Mouse (Mus musculus) mesoderm, embryonic 11.5 days (tissue): ENCODE measurements around the gene Gm20517.

Experiments
- DNase-seq: peaks from one replicate; pipeline ENCODE4 v3.0.0-alpha.2; 2012; ENCODE audit warnings: low read depth, low spot score

Gene Gm20517

GRCm38 (mm10) chr17:47610849-47611660, at the start of gene Gm20517, which contains the start of the genes Bysl and Med20:
TSS of gene Gm20517 (plus strand) at chr17:47611589.
TSS of gene Bysl (minus strand) at chr17:47611492.
TSS of gene Med20 (plus strand) at chr17:47611582.
- peak; percentile 96 for DNase-seq

DNA sequence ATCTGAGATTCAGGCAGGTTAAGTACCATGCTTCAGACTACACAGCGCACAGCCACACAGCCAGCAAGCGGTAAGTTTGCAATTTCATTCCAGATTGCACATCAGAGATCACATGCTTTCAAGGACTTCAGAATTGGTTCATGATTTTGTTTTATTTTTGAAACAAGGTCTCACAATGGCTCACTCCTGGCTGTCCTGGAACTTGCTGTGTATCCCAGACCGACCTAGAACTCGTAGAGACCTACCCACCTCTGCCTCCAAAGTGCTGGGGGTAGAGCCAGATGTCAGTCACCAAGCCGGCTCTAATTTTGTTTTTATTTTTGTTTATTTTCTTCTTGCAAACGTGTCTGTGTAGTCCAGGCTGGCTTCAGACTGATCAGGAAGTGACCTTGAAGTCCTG, 48.5 kb upstream of the Gm20517 start:
- no peak for DNase-seq

DNA sequence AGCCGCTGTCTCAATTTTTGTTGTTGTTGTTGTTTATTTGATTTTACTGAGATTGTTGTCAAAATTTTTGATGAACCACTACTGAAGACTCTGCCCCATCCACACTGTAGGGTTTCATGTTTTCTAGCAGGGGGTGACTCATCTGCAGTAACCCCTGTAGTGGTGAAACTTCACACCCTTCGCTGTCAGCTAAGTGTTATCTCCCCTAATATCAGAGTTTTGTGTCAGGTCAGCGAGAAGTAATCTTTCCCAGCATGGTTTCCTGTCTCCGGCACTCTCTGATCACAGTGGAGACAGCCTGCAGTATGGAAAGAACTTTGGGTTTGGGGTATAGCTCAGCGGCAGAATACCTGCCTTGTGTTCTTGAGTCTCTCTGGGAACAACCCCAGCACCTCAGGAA, 46.8 kb upstream of the Gm20517 start:
- DNase-seq: no peak

DNA sequence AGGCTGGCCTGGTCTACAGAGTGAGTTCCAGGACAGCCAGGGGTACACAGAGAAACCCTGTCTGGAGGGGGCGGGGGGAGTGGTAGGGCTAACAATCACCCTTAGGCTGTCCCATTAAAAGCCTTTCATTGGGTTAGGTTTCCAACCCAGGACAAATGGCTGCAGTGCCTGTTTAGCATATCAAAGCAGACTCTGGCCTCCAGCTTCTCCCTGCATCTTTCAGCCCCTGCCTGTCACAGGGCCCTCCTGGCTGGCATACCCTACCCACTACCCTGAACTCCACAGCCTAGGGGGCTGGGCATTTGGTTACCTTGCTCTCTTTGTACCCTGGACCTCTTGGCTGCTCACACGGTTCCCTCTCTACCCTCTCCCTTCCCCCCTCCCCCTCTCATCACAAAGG, 45.3 kb upstream of the Gm20517 start:
- DNase-seq: no peak

GRCm38 (mm10) chr17:47567271-47567670, 44.1 kb upstream of the Gm20517 start:
- no peak for DNase-seq

DNA sequence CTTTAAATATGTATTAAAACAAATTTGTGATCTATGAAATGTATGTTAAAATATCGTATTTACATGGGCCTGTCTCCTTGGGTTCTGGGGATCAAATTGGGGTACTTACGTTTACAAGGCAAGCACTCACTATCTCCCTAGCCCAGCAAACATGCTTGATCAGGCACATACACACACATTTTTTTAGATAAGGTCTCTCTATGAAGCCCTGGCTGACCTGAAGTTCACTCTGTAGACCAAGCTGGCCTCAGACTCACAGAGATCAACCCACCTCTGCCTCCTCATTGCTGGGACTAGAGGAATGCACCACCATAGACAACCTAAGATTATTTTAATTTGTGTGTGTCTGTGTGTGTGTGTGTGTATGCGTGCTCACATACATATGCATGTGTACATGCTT, 43.0 kb upstream of the Gm20517 start:
- no peak for DNase-seq

DNA sequence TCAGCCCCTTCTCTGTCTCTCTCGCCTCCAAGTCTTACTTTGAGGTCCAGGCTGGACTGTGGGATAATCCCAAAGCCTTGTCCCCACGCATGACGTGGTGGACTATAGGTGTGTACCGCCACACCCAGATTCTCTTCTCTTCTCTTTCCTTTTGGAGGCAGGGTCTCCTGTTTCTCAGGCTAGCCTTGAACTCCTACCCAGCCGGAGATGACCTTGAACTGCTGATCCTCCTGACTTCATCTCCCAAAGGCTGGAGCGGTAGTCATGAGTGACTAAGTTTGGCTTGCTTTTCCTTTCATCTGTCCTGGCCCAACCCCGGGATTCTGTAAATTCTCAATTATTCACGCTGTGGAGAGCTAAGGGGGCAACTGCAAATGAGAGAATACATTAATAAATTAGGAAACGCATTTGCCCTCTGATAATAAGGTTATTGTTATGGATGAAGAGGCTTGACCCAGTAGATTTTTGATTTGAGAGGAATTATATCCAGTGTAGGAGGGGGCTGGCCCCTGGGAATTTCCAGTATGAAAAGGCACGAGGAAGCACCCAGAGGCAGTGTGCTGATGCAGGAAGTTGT, 42.4 kb upstream of the Gm20517 start:
- DNase-seq: peak; percentile 36

GRCm38 (mm10) chr17:47571621-47572020, 39.8 kb upstream of the Gm20517 start:
- DNase-seq: peak; percentile 64

GRCm38 (mm10) chr17:47572436-47572835, 39.0 kb upstream of the Gm20517 start:
- no peak for DNase-seq

DNA sequence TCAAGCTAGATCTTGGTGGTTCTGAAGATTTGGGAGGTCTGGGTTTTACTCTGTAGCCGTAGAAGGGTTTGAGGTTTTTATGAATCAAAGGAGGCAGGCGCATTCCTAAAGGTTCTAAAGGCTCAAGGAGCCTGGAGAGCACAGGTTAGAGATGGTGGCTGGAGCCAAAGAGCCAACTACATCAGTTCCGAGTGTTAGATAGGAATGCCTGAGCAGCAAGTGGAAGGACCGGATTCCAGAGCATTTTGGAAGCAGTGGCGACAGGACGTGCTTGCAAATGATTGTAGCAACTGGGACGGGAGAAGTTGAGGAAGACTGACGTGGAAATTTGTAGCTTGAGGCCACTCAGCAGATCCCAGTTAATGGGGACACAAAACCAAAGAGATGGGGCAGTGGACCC, 37.4 kb upstream of the Gm20517 start:
- DNase-seq: no peak

DNA sequence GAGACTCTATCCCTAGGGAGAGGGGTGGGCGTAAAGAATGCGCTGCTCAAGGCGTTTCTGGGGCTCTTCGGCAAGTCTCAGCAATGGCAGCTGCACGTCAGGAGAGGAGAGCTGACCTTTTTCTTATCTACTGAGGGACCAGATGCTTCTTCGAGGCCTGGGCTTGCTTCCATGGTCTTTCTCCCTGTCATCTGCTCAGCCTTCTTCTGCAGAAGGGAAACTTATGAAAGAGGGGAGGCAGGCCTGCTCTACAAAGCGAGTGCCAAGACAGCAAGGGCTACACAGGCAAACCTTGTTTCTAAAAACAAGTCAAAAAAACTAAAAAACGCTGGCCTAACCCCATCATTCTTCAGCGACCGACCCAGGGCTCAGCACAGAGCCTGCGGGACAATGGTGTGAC, 36.6 kb upstream of the Gm20517 start:
- DNase-seq: no peak

GRCm38 (mm10) chr17:47578655-47579054, 32.7 kb upstream of the Gm20517 start:
- DNase-seq: no peak

- no peak for DNase-seq
Measured at GRCm38 (mm10) chr17:47580962-47581361, 30.4 kb upstream of the Gm20517 start.

GRCm38 (mm10) chr17:47588517-47588916, 22.9 kb upstream of the Gm20517 start:
- no peak for DNase-seq

DNA sequence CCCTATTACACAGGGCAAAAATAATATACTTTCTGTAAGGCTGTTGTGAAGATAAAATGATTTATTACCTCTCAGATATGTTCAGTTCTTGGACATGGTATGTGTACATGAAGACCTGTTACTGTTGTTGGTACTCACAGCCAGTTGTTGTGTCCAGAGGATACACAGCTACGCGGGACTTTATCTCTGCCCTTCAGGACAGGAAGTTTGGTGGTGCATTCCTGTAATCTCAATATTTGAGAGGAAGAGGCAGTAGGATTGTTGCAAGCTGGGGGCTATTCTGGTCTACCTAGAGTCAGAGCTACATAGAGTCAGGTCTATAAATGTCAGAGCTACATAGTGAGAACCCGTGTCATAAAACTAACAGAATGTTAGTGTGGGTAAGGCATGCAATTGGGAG, 20.3 kb upstream of the Gm20517 start:
- no peak for DNase-seq

GRCm38 (mm10) chr17:47593215-47593853, 18.1 kb upstream of the Gm20517 start:
- peak; percentile 94 for DNase-seq

DNA sequence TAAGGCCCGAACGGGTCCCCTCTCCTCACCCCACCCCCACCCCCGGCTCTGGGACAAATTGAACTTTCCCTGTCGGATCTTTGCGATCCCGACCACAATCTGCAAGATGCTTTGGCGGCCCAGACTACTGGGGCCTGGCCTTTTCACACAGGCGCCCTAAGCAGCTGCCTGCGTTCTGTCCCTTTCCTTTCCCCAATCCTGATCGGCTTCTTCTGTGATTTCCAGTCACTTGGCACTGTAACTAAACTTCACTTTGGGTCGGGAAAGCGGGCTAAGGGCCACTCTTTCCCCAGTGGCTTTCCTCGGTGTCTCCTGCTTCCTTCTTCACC, 17.6 kb upstream of the Gm20517 start:
- DNase-seq: no peak

GRCm38 (mm10) chr17:47594183-47594968, 17.0 kb upstream of the Gm20517 start:
- no peak for DNase-seq

GRCm38 (mm10) chr17:47594969-47595247, 16.5 kb upstream of the Gm20517 start:
- DNase-seq: no peak

- peak; percentile 76 for DNase-seq
Measured at GRCm38 (mm10) chr17:47595248-47596161, 15.9 kb upstream of the Gm20517 start.

- DNase-seq: no peak
Measured at GRCm38 (mm10) chr17:47596162-47596838, 15.1 kb upstream of the Gm20517 start.
